Comparison of ENCODE assay signal across 8 mouse cellular contexts in genomic region chr9:60742516-60742915, GRCm38 (mm10). TPM values are rescaled to one million over a fixed set of nuclear protein-coding genes. Genes with fewer than 3 reads are reported as not detected.
DNase-seq lines count a peak whose midpoint lies in the region; ATAC-seq and TF ChIP-seq lines count a peak whose summit lies in the region.
"Had no signal": no experiment of that assay in that cellular context is flagged by ENCODE, and none has a peak within 500 bp of the region (broad histone marks: within the 10 kb centered on the region; RNA-seq: fewer than 3 reads in every experiment).

No protein-coding gene starts in this region.

- TF ChIP-seq CTCF in gastrocnemius, adult 2 months (IDR thresholded peaks at IDR 0.05) = peak; percentile 5; the same call in 1 of the 2 replicates

- intact Hi-C loops in gastrocnemius, adult 2 months (cut with DNase I) = loop anchor here (10.0 kb wide), 1 partner anchor 498 kb away; no protein-coding TSS in a partner anchor

- no peak overlapping the region for H3K4me3 ChIP-seq in neural tube, embryonic 15.5 days (replicated peaks)
- H3K4me3 ChIP-seq in gastrocnemius, adult 2 months = peak overlapping the region; percentile 63
- no peak overlapping the region; the same call in 1 of the 2 replicates for H3K4me3 ChIP-seq in stomach, embryonic 16.5 days (replicated peaks; ENCODE audit: low read length)
- H3K4me3 ChIP-seq: midbrain, embryonic 12.5 days had no signal

- H3K9ac ChIP-seq in neural tube, embryonic 15.5 days (replicated peaks) = no peak overlapping the region
- H3K9ac ChIP-seq in stomach, embryonic 16.5 days (ENCODE audit: low read length) = no peak overlapping the region
- H3K9ac ChIP-seq: midbrain, embryonic 12.5 days had no signal

- H3K4me1 ChIP-seq in neural tube, embryonic 15.5 days = peaks cover 15% of the 10 kb centered on the region
- H3K4me1 ChIP-seq in stomach, embryonic 16.5 days (ENCODE audit: control insufficient read depth, insufficient read depth, low read length) = peaks cover 13% of the 10 kb centered on the region
- H3K4me1 ChIP-seq: midbrain, embryonic 12.5 days had no signal

- no peaks in the 10 kb centered on the region for H3K27me3 ChIP-seq in neural tube, embryonic 15.5 days (replicated peaks)
- H3K27me3 ChIP-seq in stomach, embryonic 16.5 days (ENCODE audit: control insufficient read depth, insufficient read depth, low read length) = no peaks in the 10 kb centered on the region

- 55% methylated on average over 9 of the region's 9 CpGs for WGBS in neural tube, embryonic 15.5 days
- 45% methylated on average over 9 of the region's 9 CpGs for WGBS in stomach, embryonic 16.5 days

- no peaks in the 10 kb centered on the region for H3K9me3 ChIP-seq in neural tube, embryonic 15.5 days (replicated peaks)
- no peaks in the 10 kb centered on the region for H3K9me3 ChIP-seq in stomach, embryonic 16.5 days (replicated peaks; ENCODE audit: control insufficient read depth, low read length)
- H3K9me3 ChIP-seq: midbrain, embryonic 12.5 days had no signal

- H3K36me3 ChIP-seq in neural tube, embryonic 15.5 days = peaks cover 14% of the 10 kb centered on the region
- no peaks in the 10 kb centered on the region for H3K36me3 ChIP-seq in stomach, embryonic 16.5 days (ENCODE audit: control insufficient read depth, insufficient read depth, low read length)
- H3K36me3 ChIP-seq: midbrain, embryonic 12.5 days had no signal

- H3K27ac ChIP-seq in neural tube, embryonic 15.5 days (replicated peaks) = no peak overlapping the region
- peak overlapping the region; percentile 85 for H3K27ac ChIP-seq in gastrocnemius, adult 2 months
- H3K27ac ChIP-seq in stomach, embryonic 16.5 days (ENCODE audit: low read length) = 0 out of 2 replicates have a peak overlapping the region, but pooled peaks have one; percentile 4
- H3K27ac ChIP-seq: midbrain, embryonic 12.5 days had no signal

- no peak for ATAC-seq in neural tube, embryonic 15.5 days (ENCODE audit: low FRiP score)
- ATAC-seq in stomach, embryonic 16.5 days (ENCODE audit: insufficient read depth, low FRiP score) = no peak

- 0 out of 2 replicates have a peak overlapping the region, but pooled peaks have one; percentile 33 for H3K4me2 ChIP-seq in neural tube, embryonic 15.5 days
- H3K4me2 ChIP-seq in stomach, embryonic 16.5 days (ENCODE audit: low read depth, low read length) = peak overlapping the region; percentile 51; the same call in 1 of the 2 replicates
- H3K4me2 ChIP-seq: midbrain, embryonic 12.5 days had no signal

- DNase-seq in neural tube, embryonic 10.5 days (ENCODE audit: extremely low spot score, low spot score) = no peak
- peak; percentile 86 for DNase-seq in gastrocnemius, adult 2 months
- peak; percentile 21 to 26 for DNase-seq in layer of hippocampus, postnatal 14 days (ENCODE audit: low spot score in 2 of 2)
- DNase-seq in spleen, postnatal 36 days (ENCODE audit: low spot score in 2 of 2) = no peak
- DNase-seq in ovary, postnatal 36 days (ENCODE audit: low spot score) = no peak

RNA-seq across cellular contexts. Expression of gene Larp6, which starts 29.7 kb away (rescaled TPM):
- 21.5 and 24.1 TPM in 2 replicates for polyA plus RNA-seq in neural tube, embryonic 15.5 days (2015; fragmentation: Nextera tagmentation; extraction: Ambion mirVana)
- total RNA-seq in gastrocnemius, adult 2 months (2021) = 1 to 10 TPM; 1.1 to 2.2 TPM
- 10 to 100 TPM; 32.2 to 32.8 TPM for total RNA-seq in layer of hippocampus, postnatal 14 days (2021)
- 1.8 and 1.9 TPM in 2 replicates for polyA plus RNA-seq in stomach, embryonic 16.5 days (2015; fragmentation: Nextera tagmentation; extraction: Ambion mirVana)

RNA-seq across cellular contexts. Expression of gene Uaca, which starts 51.8 kb away (rescaled TPM):
- polyA plus RNA-seq in neural tube, embryonic 15.5 days (2015; fragmentation: Nextera tagmentation; extraction: Ambion mirVana) = 16.9 and 24.6 TPM in 2 replicates
- 100 to 1,000 TPM; 119 to 145 TPM for total RNA-seq in gastrocnemius, adult 2 months (2021)
- total RNA-seq in layer of hippocampus, postnatal 14 days (2021) = 10 to 100 TPM in 1 of 2 experiments, 1 to 10 TPM in 1; 8.9 to 13.6 TPM
- 42.0 and 48.7 TPM in 2 replicates for polyA plus RNA-seq in stomach, embryonic 16.5 days (2015; fragmentation: Nextera tagmentation; extraction: Ambion mirVana)

RNA-seq across cellular contexts. Expression of gene Lrrc49, which starts 54.6 kb away (rescaled TPM):
- polyA plus RNA-seq in neural tube, embryonic 15.5 days (2015; fragmentation: Nextera tagmentation; extraction: Ambion mirVana) = 65.7 and 77.7 TPM in 2 replicates
- 1 to 10 TPM; 2.5 to 3.2 TPM for total RNA-seq in gastrocnemius, adult 2 months (2021)
- 10 to 100 TPM; 53.6 to 62.6 TPM for total RNA-seq in layer of hippocampus, postnatal 14 days (2021)
- polyA plus RNA-seq in stomach, embryonic 16.5 days (2015; fragmentation: Nextera tagmentation; extraction: Ambion mirVana) = 17.7 and 19.0 TPM in 2 replicates

Comparison
In these comparisons a context has a peak if more than half of its experiments do, and no peak if none do; other contexts are left out.
1. DNase-seq: peak in gastrocnemius, adult 2 months (single experiment) and layer of hippocampus, postnatal 14 days (2 of 2); none in neural tube, embryonic 10.5 days (single experiment), spleen, postnatal 36 days (0 of 2) and ovary, postnatal 36 days (single experiment).
2. RNA of gene Larp6, which starts 29.7 kb away (total RNA-seq): 32.2 to 32.8 TPM in layer of hippocampus, postnatal 14 days; 1.1 to 2.2 TPM in gastrocnemius, adult 2 months; every median in the first group is over 10 times any median in the second.
3. RNA of gene Uaca, which starts 51.8 kb away (total RNA-seq): 119 to 145 TPM in gastrocnemius, adult 2 months; 8.9 to 13.6 TPM in layer of hippocampus, postnatal 14 days; every median in the first group is over 4 times any median in the second.
4. RNA of gene Lrrc49, which starts 54.6 kb away (total RNA-seq): 53.6 to 62.6 TPM in layer of hippocampus, postnatal 14 days; 2.5 to 3.2 TPM in gastrocnemius, adult 2 months; every median in the first group is over 10 times any median in the second.